Mouse (Mus musculus): ENCODE data around the gene Gm45717.

Gm45717 gene

DNA sequence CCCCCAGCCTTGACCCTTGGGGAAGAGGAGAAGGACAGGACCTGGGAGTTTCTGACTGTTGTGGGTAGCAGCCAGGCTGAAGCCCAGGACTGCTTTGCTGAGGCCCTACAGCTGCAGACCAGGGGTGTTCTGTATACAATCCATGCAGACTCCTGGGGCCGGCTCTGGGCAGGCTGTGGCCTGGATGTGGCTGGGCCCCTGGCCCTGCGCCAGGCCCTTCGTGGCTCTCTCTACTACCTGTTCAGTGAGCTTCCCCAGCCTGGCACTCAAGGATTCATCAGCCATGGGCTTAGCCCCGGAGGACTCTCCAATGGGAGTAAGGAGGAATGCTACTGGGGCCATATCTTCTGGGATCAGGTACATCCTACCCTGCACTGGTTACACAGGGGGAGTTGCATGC lies 12.4 kb downstream of the Gm45717 start:
- DNase-seq (ENCODE audit: low spot score) = no peak

DNA sequence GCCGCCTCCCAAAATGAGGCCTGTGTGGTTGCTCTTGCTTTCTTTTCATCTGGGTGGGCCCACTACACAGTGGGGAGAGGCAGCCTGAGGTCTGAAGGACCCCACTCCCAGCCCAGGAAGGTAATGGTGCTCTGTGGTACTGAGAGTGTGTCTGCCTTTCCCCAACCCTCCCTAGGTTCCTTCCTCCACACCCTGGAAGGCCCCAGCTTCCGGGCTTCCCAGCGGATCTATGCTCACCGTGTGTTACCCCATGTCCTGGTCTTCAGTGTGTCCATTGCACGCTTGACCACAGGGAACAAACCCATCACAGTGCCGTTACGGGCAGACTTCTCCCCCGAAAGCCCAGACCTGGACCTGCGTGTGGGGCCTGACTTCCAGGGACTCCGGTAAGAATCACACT lies 12.9 kb downstream of the Gm45717 start:
- DNase-seq (ENCODE audit: low spot score) = no peak

DNA sequence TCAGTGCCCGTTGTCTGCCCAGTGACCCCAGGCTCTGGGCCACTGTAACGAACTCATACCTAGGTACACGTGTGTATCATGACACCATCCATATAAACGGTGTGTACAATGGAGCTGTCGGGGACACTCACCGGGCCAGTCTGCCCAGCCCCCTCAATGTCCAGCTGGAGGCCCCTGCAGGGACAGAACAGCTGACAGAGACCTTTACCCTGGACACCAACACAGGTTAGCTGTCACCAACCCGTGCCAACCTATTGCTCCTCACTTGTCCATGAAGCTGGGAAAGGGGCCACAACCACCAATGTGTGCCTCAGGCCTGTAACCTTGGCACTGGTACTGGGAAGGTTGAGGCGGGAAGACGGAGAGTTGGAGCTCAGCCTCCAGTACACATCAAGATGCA lies 13.4 kb downstream of the Gm45717 start:
- no peak for DNase-seq (ENCODE audit: low spot score)

DNA sequence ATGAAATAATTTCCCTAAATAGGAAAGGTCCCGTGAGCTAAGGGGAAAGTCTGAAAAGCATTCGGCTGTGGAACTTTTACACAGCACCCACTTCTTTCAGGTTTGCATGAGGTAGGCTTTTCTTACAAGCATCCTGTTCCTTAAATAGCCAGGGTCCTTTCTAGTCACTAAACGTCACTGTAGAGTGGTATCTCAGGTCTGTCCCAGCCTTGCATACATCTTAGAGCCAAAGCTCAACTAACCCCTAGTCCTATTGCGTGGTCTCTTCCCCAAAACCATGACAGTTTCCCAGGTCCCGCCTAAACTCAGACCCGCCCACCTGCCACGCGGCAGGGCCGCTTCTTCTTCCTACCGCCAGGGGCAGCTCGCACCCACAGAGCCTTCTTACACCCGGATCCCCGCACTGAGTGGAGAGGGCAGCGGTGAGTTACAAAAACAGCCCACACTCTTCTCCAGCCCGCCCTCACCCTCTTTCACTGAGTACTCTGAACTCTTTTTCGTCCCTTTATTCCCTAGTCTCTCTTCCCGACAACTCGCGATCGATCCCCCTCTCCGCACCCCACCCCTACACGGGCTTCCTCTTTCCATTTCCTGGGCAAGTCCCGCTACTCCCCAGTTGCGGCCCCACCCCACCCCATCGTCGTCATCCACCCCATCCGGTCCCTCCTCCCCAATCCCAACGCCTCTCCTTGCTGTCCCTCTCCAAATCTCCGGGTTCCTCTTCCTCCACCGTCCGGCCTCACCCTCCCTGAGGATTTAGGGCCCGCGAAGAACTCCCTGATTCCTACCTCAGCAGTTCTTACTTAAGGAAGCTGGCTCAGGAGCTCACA lies 14.3 kb downstream of the Gm45717 start, which contains the start of gene Pgghg:
TSS of gene Pgghg (plus strand) at position 170 of the 830 bp plus-strand sequence.
- no peak for DNase-seq (ENCODE audit: low spot score)

DNA sequence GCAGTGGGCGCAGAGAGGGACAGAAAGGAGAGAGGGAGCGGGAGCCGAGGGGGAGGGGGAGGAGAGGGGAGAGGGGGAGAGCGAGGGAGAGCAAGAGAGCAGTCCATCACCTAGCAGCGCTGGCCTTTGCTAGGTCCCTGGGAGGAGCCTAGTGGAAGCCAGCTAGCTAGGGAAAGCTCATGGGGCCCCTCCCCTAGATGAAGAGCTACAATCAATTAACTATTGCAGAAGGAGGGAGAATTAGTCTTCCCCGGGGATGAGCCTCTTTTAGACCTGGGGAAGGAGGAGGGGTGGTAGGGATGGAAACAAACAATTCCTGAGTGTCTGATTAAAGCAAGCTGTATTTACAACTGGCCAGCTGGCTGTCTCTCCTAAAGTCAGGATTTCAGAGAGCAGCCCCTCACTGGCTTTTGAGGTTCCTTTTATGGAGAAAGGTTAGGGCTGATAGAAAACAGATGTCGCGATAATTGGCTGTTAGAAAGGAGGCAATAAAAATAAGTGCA lies 16.0 kb downstream of the Gm45717 start:
- DNase-seq (ENCODE audit: low spot score) = no peak

DNA sequence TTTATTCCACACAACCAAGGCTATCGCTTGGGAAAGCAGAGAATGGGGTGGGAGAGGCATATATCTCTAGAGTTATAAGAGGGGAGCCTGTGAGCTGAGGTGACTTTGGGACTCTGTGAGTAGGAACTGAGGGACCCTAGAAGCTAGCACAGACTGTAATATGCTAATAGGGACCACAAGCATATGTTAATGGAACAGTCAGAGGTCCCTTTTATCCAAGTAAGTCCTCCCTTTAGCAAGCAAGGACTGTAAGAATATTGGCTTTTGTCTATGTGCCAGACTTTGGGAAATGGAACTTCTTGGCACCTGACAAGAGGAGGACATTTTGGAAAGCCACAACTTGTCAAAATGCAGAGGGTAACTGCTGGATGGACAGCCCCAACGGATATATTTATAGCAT lies 16.8 kb downstream of the Gm45717 start:
- DNase-seq (ENCODE audit: low spot score) = no peak

DNA sequence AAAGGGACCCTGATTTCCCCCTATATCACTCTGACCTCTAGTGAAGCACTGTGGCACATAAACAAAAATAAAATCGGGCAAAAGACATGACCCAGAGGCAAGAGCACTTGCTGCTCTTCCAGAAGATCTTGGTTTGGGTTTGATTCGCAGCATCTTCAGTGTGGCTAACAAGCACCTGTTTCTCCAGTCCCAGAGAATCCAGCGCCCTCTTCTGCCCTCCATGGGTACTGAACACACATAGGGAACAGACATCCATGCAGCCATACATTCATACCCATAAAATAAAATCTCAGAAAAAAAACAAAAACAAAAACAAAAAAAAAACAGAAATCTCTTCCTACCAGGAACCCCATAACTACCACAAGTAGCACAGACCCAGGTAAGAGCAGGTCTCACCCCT lies 17.3 kb downstream of the Gm45717 start:
- no peak for DNase-seq (ENCODE audit: low spot score)

DNA sequence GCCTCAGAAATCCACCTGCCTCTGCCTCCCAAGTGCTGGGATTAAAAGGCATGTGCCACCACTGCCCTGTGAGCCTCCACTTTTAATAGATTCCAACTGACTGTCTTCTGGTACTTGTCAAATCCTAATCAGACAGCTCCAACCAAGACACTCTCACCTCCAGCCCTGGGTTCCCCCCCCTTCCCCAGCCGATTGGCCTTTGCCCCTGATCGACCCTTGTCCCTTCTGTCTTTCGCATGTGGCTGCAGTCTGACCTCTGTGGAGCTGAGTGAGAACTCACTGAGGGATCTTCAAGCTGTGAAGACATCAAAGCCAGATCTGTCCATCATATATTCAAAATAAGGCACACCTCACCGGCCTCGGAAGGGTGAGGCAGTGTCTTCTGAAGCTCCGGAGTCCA lies 28.6 kb downstream of the Gm45717 start:
- DNase-seq (ENCODE audit: low spot score) = no peak

DNA sequence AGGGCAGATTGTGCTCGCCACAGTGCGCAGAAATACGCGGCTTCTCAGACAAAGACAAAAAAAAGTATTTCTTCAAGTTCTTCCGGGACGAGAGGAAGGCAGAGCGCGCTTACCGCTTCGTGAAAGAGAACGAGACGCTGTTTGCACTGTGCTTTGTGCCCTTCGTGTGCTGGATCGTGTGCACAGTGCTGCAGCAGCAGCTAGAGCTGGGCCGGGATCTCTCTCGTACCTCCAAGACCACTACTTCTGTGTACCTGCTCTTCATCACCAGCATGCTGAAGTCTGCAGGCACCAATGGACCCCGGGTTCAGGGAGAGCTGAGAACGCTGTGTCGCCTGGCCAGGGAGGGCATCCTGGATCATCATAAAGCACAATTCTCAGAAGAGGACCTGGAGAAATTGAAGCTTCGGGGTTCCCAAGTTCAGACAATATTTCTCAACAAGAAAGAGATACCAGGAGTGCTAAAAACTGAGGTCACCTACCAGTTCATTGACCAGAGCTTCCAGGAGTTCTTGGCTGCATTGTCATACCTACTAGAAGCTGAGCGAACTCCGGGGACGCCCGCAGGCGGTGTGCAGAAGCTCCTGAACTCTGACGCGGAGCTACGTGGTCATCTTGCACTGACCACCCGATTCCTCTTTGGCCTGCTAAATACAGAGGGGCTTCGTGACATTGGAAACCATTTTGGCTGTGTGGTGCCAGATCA lies 32.5 kb downstream of the Gm45717 start:
- DNase-seq (ENCODE audit: low spot score) = no peak

DNA sequence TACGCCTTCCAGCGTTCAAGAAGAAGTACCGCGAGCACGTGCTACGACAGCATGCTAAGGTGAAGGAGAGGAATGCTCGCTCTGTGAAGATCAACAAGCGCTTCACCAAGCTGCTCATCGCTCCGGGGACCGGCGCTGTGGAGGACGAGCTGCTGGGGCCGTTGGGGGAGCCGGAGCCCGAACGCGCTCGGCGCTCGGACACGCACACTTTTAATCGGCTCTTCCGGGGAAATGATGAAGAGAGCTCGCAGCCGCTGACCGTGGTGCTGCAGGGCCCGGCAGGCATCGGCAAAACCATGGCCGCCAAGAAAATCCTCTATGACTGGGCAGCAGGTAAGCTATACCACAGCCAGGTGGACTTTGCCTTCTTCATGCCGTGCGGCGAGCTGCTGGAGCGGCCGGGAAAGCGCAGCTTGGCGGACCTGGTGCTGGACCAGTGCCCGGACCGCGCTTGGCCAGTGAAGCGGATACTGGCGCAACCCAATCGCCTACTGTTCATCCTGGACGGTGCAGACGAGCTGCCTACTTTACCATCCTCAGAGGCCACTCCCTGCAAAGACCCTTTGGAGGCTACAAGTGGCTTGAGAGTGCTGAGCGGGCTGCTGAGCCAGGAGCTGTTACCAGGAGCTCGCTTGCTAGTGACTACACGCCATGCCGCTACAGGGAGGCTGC lies 33.2 kb downstream of the Gm45717 start:
- DNase-seq (ENCODE audit: low spot score) = no peak

DNA sequence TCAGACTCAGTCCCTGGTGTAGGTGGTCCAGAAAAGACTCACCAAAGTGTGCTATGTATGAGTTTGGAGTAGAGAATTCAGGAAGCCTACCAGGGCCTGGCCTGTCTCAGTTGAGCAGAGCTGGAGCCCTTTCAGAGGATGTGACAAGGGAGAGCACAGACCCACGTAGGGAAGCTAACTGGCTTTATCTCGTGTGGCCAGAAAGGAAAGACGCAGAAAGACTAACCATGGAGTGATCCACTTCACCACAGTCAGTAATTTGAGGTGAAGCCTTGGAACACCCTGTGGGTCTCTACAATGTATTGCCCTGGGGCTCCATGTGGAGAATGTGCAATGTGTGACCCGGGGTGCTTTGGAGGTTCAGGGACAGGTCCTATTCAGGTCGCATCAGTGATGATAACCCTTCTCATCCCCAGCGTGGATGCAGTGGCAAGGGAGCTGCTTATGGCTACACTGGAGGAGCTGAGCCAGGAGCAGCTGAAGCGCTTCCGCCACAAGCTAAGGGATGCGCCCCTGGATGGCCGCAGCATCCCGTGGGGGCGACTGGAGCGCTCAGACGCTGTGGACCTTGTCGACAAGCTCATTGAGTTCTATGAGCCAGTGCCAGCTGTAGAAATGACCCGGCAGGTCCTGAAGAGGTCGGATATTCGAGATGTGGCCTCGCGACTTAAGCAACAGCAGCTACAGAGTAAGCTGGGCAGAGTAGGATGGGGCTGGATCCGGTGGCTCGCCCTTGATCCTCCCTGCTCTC lies 34.3 kb downstream of the Gm45717 start:
- DNase-seq (ENCODE audit: low spot score) = no peak

DNA sequence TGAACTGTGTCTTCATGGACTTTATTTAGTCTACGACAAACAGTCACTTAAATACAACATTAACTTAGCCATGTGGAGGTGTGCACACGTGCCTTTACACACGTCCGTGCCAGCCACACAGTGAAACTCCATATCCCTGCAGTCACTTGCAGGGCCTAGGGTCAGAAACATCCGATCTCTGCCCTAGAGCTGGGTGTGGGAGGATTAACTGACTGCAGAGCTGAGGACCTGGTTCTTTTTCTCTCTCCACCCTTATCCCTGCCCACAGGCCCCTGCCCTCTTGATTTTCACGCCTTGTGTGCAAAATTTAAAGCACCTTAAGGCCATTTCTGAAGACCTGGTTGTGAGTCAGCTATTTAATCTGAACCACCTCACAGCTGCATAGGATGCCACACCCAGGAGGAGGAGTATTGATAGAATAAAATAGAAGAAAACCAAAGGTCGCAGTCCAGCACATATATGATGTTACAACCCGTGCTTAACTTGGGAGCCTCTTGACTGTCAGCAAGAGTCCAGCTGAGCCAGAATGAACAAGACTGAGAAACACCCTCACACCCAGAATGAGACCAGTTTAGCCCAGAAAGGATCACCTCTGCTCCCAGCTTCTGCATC lies 35.2 kb downstream of the Gm45717 start, which contains the start of gene Nlrp6:
TSS of gene Nlrp6 (plus strand) at position 485 of the 612 bp plus-strand sequence.
- no peak for DNase-seq (ENCODE audit: low spot score)

DNA sequence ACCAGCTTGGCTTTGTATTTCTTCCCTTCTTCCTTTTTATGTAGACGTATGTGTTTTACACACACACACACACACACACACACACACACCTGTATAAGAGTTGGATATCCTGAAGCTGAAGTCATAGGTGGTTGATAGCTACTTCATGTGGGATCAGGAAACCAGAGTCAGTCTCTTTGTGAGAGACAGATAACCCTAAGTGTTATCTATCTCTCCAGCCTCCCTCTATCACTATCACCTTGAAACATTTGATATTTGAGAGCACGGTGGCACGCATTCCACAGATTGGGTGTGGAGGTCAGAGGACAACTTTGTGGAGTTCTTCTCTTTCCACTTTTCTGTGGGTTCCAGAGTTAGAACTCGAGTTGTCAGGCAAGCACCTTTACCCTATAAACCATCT lies 35.8 kb downstream of the Gm45717 start:
- DNase-seq (ENCODE audit: low spot score) = no peak

DNA sequence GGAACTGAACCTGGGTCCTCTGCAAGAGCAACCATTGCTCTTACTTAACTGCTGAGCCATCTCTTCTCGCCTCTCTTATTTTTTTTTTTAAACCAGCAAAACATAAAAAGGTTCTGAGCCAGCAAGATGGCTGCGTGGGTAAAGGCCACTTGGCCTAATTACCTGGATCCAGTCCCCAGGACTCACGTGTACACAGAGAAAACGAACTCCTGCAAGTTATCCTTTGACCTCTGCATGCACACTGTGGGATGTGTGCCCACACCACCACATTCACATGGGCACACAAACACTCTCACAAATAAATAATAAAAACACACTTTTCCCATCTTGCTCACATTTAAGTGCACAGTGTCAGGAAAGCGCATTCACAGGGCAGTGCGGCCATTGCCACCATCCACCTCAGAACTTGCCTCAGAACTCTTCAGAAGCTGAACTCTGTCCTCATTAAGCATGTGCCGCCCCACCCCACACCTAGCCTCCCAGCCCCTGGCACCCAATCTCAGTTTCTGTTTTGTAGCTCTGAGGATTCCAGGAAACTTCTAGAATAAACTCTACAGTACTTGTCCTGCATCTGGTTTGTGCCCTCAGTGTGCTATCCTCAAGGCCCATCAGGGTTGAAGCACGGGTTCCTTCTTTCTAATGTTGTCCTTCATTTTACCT lies 41.6 kb downstream of the Gm45717 start:
- no peak for DNase-seq (ENCODE audit: low spot score)

DNA sequence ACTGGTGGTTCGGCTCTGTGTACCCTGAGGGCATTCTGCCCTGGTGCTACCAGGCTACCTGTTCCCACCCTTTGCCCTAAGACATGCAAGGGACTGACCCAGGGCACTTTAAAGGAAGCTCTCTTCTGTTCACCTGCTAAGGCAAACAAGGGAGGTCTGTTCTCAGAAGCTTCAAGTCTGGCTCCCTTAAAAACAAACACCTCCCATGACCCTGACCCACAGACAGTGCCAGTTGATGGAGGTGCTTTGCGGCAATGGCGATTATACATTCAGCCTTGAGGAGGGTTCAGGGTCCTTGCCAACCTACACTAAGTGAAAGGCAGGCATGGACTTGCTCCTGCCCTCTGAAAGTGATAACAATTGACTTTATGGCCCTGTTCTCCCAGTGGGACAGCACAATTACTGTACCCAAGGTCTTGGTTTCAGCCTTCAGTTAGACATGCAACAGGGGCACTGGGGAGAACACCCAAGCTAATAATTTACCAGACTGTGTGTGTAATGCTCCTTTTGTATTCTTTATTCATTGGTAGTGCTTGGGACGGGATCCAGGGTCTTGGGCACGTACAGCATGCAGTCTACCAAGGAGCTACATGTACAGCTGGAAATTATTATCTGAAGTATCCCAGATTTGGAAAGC lies 42.8 kb downstream of the Gm45717 start:
- no peak for DNase-seq (ENCODE audit: low spot score)

DNA sequence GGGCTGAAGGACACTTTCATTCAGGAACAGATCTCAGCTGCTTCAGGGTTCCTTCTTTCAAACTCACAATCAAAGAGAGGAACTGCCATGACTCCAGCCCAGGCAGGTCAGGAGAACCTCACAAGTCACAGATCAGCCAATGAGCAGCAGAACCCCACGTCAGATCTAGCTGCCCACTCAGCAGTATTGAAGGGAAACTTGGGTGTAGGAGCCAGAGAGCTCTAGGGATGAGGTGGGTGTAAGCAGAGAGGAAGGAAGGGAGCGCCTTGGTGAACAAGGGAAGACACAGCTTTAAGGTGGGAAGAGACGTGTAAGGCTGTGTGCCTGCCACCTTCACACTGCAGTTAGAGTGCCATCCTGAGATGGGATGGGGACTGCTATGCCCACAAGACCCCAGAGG lies 43.4 kb downstream of the Gm45717 start:
- DNase-seq (ENCODE audit: low spot score) = no peak

DNA sequence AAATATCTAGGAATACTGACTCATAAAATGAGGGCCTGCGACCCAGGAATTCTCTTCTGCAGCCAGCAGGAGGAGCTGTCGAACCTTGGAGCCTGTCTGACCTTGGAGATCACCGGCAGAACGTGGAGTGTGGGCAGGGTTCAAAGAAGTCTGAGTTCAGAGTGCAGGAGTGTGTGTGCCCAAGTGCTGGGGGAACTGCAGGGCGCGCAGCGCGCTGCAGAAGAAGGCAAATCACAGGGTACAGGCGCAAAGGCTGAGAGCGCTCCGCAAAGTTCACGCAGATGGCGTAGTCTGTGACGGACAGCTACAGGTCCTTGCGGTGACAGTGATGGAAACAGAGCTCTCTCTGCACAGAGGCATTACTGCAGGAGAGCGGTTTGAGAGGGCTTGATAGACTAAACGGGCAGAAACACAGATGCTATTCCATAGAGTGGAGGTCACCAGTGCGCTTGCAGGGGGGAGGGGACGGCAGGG lies 47.1 kb downstream of the Gm45717 start:
- peak; percentile 44 for DNase-seq (ENCODE audit: low spot score)

DNA sequence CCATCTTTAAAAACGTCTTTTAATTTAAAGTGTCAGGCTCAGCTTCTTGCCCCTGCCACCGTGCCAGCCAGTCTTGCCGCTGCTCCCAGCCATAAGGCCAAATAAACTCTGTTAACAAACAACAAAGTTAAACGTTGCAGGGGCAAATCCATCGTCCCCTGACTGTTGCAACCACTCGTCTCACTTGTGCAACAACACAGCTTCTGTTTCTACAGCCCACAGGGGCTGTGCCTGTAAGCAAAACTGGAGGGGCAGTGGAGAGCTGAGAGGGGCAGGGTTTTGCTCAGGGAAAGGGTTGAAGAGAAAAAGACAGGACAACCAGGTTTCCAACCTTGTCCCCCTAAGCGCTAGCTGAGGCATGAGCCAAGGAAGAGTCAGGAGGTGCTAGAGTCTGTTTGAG lies 47.6 kb downstream of the Gm45717 start:
- no peak for DNase-seq (ENCODE audit: low spot score)

DNA sequence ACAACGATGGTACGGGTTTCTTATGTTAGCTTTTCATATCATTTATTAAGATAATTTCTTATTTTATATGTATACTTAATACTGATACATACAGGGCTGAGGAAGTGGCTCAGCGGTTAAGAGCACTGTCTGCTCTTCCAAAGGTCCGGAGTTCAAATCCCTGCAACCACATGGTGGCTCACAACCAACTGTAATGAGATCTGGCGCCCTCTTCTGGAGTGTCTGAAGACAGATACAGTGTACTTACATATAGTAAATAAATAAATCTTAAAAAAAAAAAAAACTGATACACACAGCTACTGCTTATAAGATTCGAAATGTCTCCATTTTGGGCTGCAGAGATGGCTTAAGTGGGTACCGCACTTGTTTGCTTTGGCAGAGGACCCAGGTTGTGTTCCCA lies 48.0 kb downstream of the Gm45717 start:
- no peak for DNase-seq (ENCODE audit: low spot score)

DNA sequence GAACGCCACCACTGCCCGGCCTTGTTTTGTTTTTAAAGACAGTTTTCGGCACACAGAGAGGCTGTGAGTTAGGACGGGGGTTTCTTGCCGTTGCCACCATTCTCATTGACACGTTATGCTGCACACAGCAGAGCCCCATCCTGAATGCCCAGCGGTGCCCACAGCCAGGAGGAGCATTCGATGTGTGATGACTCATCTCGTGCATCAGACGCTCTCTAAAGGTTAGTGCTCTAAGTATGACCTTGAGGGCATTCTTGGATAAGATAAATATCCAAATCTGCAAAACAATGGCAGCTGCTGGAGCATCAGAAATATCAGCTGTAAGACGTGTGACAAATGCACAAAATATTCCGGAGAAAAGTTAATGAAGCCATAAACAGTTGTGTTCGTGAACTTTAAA lies 48.6 kb downstream of the Gm45717 start:
- no peak for DNase-seq (ENCODE audit: low spot score)

All from layer of hippocampus, adult 9-10 months (tissue).